In genomic region chr11:74526180-74527158, GRCm38 (mm10) we compare ENCODE assay signal across 8 mouse cellular contexts.
DNase-seq lines count a peak whose midpoint lies in the region; ATAC-seq lines count a peak whose summit lies in the region.

No protein-coding gene starts in this region.

- DNase-seq in hindbrain, embryonic 10.5 days (ENCODE audit: low spot score): peak; percentile 30
- peak; percentile 69 for DNase-seq in MN1 (ENCODE audit: low spot score)
- peak; percentile 68 for DNase-seq in kidney, postnatal 10 days
- DNase-seq in lung, postnatal 14 days: peak; percentile 39
- peak; percentile 56 for DNase-seq in testis, postnatal 10 days (ENCODE audit: low spot score)

- H3K27me3 ChIP-seq in hindbrain, embryonic 10.5 days (ENCODE audit: insufficient read depth, poor library complexity, severe bottlenecking): peaks cover 73% of the 10 kb centered on the region
- peaks cover 38% of the 10 kb centered on the region for H3K27me3 ChIP-seq in hindbrain, embryonic 13.5 days
- H3K27me3 ChIP-seq in embryonic facial prominence, embryonic 15.5 days: peaks cover 27% of the 10 kb centered on the region
- H3K27me3 ChIP-seq in heart, embryonic 13.5 days (replicated peaks): peaks cover 41% of the 10 kb centered on the region

- no peak overlapping the region for H3K9ac ChIP-seq in hindbrain, embryonic 13.5 days
- H3K9ac ChIP-seq in embryonic facial prominence, embryonic 15.5 days: peak overlapping the region; percentile 21; the same call in 1 of the 2 replicates
- peak overlapping the region; percentile 70 for H3K9ac ChIP-seq in heart, embryonic 13.5 days

- H3K27ac ChIP-seq in hindbrain, embryonic 10.5 days: no peak overlapping the region
- no peak overlapping the region for H3K27ac ChIP-seq in hindbrain, embryonic 13.5 days
- H3K27ac ChIP-seq in embryonic facial prominence, embryonic 15.5 days (replicated peaks): no peak overlapping the region
- no peak overlapping the region for H3K27ac ChIP-seq in heart, embryonic 13.5 days (replicated peaks)

- H3K36me3 ChIP-seq in hindbrain, embryonic 10.5 days: no peaks in the 10 kb centered on the region
- no peaks in the 10 kb centered on the region for H3K36me3 ChIP-seq in hindbrain, embryonic 13.5 days
- no peaks in the 10 kb centered on the region for H3K36me3 ChIP-seq in embryonic facial prominence, embryonic 15.5 days
- H3K36me3 ChIP-seq in heart, embryonic 13.5 days: no peaks in the 10 kb centered on the region

- ATAC-seq in hindbrain, embryonic 13.5 days (ENCODE audit: low FRiP score): no peak
- ATAC-seq in embryonic facial prominence, embryonic 15.5 days (ENCODE audit: insufficient number of reproducible peaks, low FRiP score, low TSS enrichment, low read depth): no peak
- no peak for ATAC-seq in heart, embryonic 13.5 days (ENCODE audit: extremely low read depth, insufficient number of reproducible peaks, low FRiP score, low TSS enrichment)

- peak overlapping the region; percentile 20; the same call in 1 of the 2 replicates for H3K4me3 ChIP-seq in hindbrain, embryonic 10.5 days
- H3K4me3 ChIP-seq in hindbrain, embryonic 13.5 days: no peak overlapping the region
- H3K4me3 ChIP-seq in embryonic facial prominence, embryonic 15.5 days (replicated peaks): peak overlapping the region; percentile 27
- H3K4me3 ChIP-seq in heart, embryonic 13.5 days: peak overlapping the region; percentile 41

- 18% methylated on average over 18 of the region's 18 CpGs for WGBS in hindbrain, embryonic 10.5 days
- 25% methylated on average over 18 of the region's 18 CpGs for WGBS in hindbrain, embryonic 13.5 days
- 12% methylated on average over 18 of the region's 18 CpGs for WGBS in embryonic facial prominence, embryonic 15.5 days
- WGBS in heart, embryonic 13.5 days: 18% methylated on average over 18 of the region's 18 CpGs

- no peak overlapping the region for H3K4me2 ChIP-seq in hindbrain, embryonic 13.5 days
- H3K4me2 ChIP-seq in embryonic facial prominence, embryonic 15.5 days (replicated peaks): peak overlapping the region; percentile 52
- H3K4me2 ChIP-seq in heart, embryonic 13.5 days: peak overlapping the region; percentile 67

- H3K9me3 ChIP-seq in hindbrain, embryonic 10.5 days: no peaks in the 10 kb centered on the region
- no peaks in the 10 kb centered on the region for H3K9me3 ChIP-seq in hindbrain, embryonic 13.5 days
- no peaks in the 10 kb centered on the region for H3K9me3 ChIP-seq in embryonic facial prominence, embryonic 15.5 days (replicated peaks)
- H3K9me3 ChIP-seq in heart, embryonic 13.5 days: no peaks in the 10 kb centered on the region

- H3K4me1 ChIP-seq in hindbrain, embryonic 10.5 days (replicated peaks): peaks cover 41% of the 10 kb centered on the region
- H3K4me1 ChIP-seq in hindbrain, embryonic 13.5 days (replicated peaks): peaks cover 38% of the 10 kb centered on the region
- H3K4me1 ChIP-seq in embryonic facial prominence, embryonic 15.5 days: peaks cover 29% of the 10 kb centered on the region
- peaks cover 41% of the 10 kb centered on the region for H3K4me1 ChIP-seq in heart, embryonic 13.5 days
